Mouse (Mus musculus) CH12.LX (cell line): ENCODE results near the gene Lama2. TPM values are rescaled to one million over a fixed set of nuclear protein-coding genes. Genes with fewer than 3 reads are reported as not detected.
A peak's percentile ranks its signal among the peaks of the same experiment; 100 is the strongest.

Source experiments
- DNase-seq: peaks from one replicate; pipeline ENCODE4 v3.0.0-alpha.2; 2013; ENCODE audit errors: extremely low read depth
- H3K27ac ChIP-seq: 2 replicates; pipeline ENCODE4 v1.5.1; 2012; ENCODE audit warnings: low read depth, mild to moderate bottlenecking, control low read depth, moderate library complexity; ENCODE audit not compliant: insufficient read depth
- H3K27me3 ChIP-seq: replicated peaks from 2 replicates; pipeline ENCODE3; 2012; ENCODE audit warnings: inconsistent platforms
- H3K36me3 ChIP-seq, 2 experiments: replicated peaks in 1 of 2; 2 replicates each; pipeline versions ENCODE3 to v1.6.1; 2012; ENCODE audit warnings: inconsistent platforms in 1 of 2, low read length in 1 of 2, mild to moderate bottlenecking in 1 of 2, mixed read lengths in 1 of 2, moderate library complexity in 1 of 2; ENCODE audit not compliant: control insufficient read depth in 1 of 2, insufficient read depth in 1 of 2
- H3K4me1 ChIP-seq, 2 experiments: 2 replicates each; pipeline ENCODE4 v1.6.1; 2012; ENCODE audit warnings: inconsistent platforms in 1 of 2, moderate library complexity in 1 of 2; ENCODE audit not compliant: insufficient read depth in 2 of 2, control insufficient read depth in 1 of 2
- H3K4me2 ChIP-seq: 2 replicates; pipeline ENCODE4 v1.6.1; 2012; ENCODE audit warnings: low read depth, mild to moderate bottlenecking, control low read depth; ENCODE audit not compliant: poor library complexity, insufficient read depth, severe bottlenecking
- H3K4me3 ChIP-seq, 3 experiments: fragments of 150-350 bp in 1 of 3; sonication (generic) in 1 of 3; replicated peaks in 1 of 3; 2 replicates each; pipeline versions ENCODE3 to v1.5.1; 2011 to 2012; ENCODE audit warnings: low read depth in 2 of 3, low read length in 2 of 3, mild to moderate bottlenecking in 2 of 3, moderate library complexity in 2 of 3, control low read depth in 1 of 3, improper control_type of control experiment in 1 of 3, inconsistent platforms in 1 of 3, mixed read lengths in 1 of 3; ENCODE audit not compliant: poor library complexity in 1 of 3
- H3K79me2 ChIP-seq: replicated peaks from 2 replicates; pipeline ENCODE4 v1.6.1; 2012; ENCODE audit warnings: mild to moderate bottlenecking, moderate library complexity; ENCODE audit not compliant: control insufficient read depth, poor library complexity, insufficient read depth, severe bottlenecking; ENCODE audit errors: extremely low read depth
- H3K9ac ChIP-seq: 2 replicates; pipeline ENCODE4 v1.6.1; 2012; ENCODE audit warnings: low read depth, mild to moderate bottlenecking, control low read depth, moderate library complexity; ENCODE audit not compliant: insufficient read depth
- H3K9me3 ChIP-seq: replicated peaks from 2 replicates; pipeline ENCODE3; 2012; ENCODE audit warnings: low read length, inconsistent platforms, mixed read lengths
- CTCF ChIP-seq, 2 experiments: IDR thresholded peaks in 1 of 2; conservative IDR thresholded peaks in 1 of 2; 2 replicates each; pipeline ENCODE4 v1.5.1; 2011 to 2012; ENCODE audit warnings: low read depth in 2 of 2, low read length in 2 of 2, improper control_type of control experiment in 1 of 2, inconsistent platforms in 1 of 2, mild to moderate bottlenecking in 1 of 2, moderate library complexity in 1 of 2
- IRF4 ChIP-seq: IDR thresholded peaks from 2 replicates; pipeline ENCODE4 v1.6.1; 2014; ENCODE audit warnings: low read depth, mild to moderate bottlenecking, inconsistent platforms, low read length, improper control_type of control experiment
- JUN ChIP-seq: IDR thresholded peaks from 2 replicates; pipeline ENCODE4 v1.6.1; 2011; ENCODE audit warnings: low read depth, mild to moderate bottlenecking, low read length, improper control_type of control experiment, moderate library complexity; ENCODE audit not compliant: insufficient read depth
- MEF2A ChIP-seq: IDR thresholded peaks from 2 replicates; pipeline ENCODE4 v1.6.1; 2014; ENCODE audit warnings: low read depth, mild to moderate bottlenecking, inconsistent platforms, low read length, improper control_type of control experiment, borderline replicate concordance
- PAX5 ChIP-seq: IDR thresholded peaks from 2 replicates; pipeline ENCODE4 v1.6.1; 2012; ENCODE audit warnings: low read length, inconsistent platforms, mixed read lengths
- POLR2A ChIP-seq: IDR thresholded peaks from 2 replicates; pipeline ENCODE4 v1.6.1; 2011; ENCODE audit warnings: low read depth, mild to moderate bottlenecking, improper control_type of control experiment, low read length
- RAD21 ChIP-seq: IDR thresholded peaks from 2 replicates; pipeline ENCODE4 v1.6.1; 2011; ENCODE audit warnings: low read depth, mild to moderate bottlenecking, low read length, improper control_type of control experiment, moderate library complexity
- UBTF ChIP-seq: IDR thresholded peaks from 2 replicates; pipeline ENCODE4 v1.6.1; 2012; ENCODE audit warnings: low read depth, mild to moderate bottlenecking, inconsistent platforms, low read length, improper control_type of control experiment, moderate library complexity
- USF2 ChIP-seq: conservative IDR thresholded peaks from 2 replicates; pipeline ENCODE4 v1.6.1; 2011; ENCODE audit warnings: low read depth, low read length, improper control_type of control experiment
- ZKSCAN1 ChIP-seq: IDR thresholded peaks from 2 replicates; pipeline ENCODE4 v1.6.1; 2012; ENCODE audit warnings: low read depth, inconsistent platforms, low read length, improper control_type of control experiment, borderline replicate concordance
- dilution Hi-C: fragments of 300-500 bp; cut with MboI; formaldehyde crosslinking; loops from 2 replicates; pipeline ENCODE4 v1.14.3; 2020; ENCODE audit warnings: low sequenced_read_pairs; ENCODE audit not compliant: extremely low pct_unique_long_range_greater_than_20kb, extremely low pct_ligation_motif_present
- in situ Hi-C: fragments of 300-500 bp; cut with MboI; formaldehyde crosslinking; loops from 3 replicates; pipeline ENCODE4 v1.14.3; 2019; ENCODE audit warnings: low sequenced_read_pairs, low pct_ligation_motif_present, low pct_unique_long_range_greater_than_20kb, mixed read lengths
- polyA plus RNA-seq: library from polyadenylated mRNA; unstranded; fragments of >175 nt; gene quantifications from 2 replicates; pipeline ENCODE4 v1.2.1, GENCODE M21; 2012; ENCODE audit warnings: low read depth; ENCODE audit not compliant: insufficient read length
- total RNA-seq, 2 experiments: library from RNA; depleted of rRNA; stranded (reverse); fragments of 300-350 nt in 1 of 2; fragments of >200 nt in 1 of 2; gene quantifications; 2 replicates each; pipeline ENCODE4 v1.2.3; 2012 to 2014

The Lama2 gene
- total and polyA plus RNA-seq, 3 experiments, result not detected

DNA sequence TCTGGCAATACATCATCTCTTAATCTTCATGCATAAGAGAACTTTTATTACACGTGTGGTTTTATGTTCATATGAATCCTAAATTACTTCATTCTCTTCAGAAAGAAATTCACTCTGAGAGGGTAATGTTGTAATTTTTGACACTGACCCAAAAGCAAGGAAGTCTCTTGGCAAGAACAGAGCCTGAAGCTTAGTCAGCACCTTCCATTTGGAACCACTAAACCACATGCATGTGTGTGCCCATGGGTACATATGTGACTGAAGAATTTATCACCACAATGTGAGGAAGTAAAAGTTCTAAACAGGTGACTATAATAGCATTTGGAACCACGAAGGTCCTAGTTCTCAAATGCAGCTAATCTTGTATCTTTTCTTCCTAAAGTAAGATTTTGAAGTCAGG lies 353.7 kb downstream of the Lama2 start:
- dilution Hi-C loops, result no loop called here
- DNase-seq, result no peak
- H3K27me3 ChIP-seq, result no peaks in the 10 kb centered on the region

DNA sequence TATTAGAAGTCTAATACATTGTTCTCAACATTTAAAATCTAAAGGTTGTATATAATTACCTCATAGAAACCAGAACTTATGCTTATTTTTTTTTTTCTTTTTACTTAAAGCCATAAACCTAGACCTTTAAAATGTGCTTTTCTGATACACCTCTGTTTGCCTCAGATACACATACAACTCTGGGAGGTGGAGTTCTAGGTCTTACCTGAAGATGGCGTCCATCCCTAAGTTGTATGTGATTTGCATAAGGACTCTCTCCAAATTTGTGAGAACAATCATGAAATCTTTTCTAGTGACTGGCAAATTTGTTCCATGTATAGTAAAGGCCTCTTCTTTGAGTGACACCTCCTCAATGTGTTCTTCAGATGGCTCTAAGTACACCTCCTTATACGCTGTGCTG lies 354.8 kb downstream of the Lama2 start:
- H3K4me2 ChIP-seq, result no peak overlapping the region
- TF ChIP-seq RAD21, result peak; percentile 4
- peak in 1 of 2 experiments; percentile 5; a peak in 1 of 4 replicates for TF ChIP-seq CTCF (conservative IDR thresholded peaks at IDR 0.05 in 1 of 2, IDR thresholded peaks at IDR 0.05 in 1 of 2; ENCODE audit: low read depth in 2 of 2, low read length in 2 of 2)
- no peak for TF ChIP-seq UBTF
- in situ Hi-C loops, result no loop called here
- H3K9ac ChIP-seq, result no peak overlapping the region
- H3K9me3 ChIP-seq, result no peaks in the 10 kb centered on the region
- H3K27me3 ChIP-seq, result no peaks in the 10 kb centered on the region
- dilution Hi-C loops, result no loop called here
- H3K27ac ChIP-seq, result no peak overlapping the region
- peak; percentile 24 for DNase-seq
- H3K4me3 ChIP-seq, result no peak overlapping the region
- no peaks in the 10 kb centered on the region for H3K36me3 ChIP-seq
- no peaks in the 10 kb centered on the region for H3K4me1 ChIP-seq
- no peaks in the 10 kb centered on the region for H3K79me2 ChIP-seq

More for the DNA sequence above, 353.7 kb downstream of the Lama2 start:
- Histone ChIP-seq H3K79me2 (no peaks in the 10 kb centered on the region), H3K4me1 (no peaks in the 10 kb centered on the region), H3K9me3 (no peaks in the 10 kb centered on the region), H3K27ac (no peak overlapping the region), H3K4me2 (no peak overlapping the region)
- in situ Hi-C loops, result no loop called here
- TF ChIP-seq USF2 (no peak), ZKSCAN1 (no peak)
- TF ChIP-seq, all 38 proteins: peak for 0
- H3K4me3 ChIP-seq, result no peak overlapping the region
- no peak overlapping the region for H3K9ac ChIP-seq
- H3K36me3 ChIP-seq, result no peaks in the 10 kb centered on the region

DNA sequence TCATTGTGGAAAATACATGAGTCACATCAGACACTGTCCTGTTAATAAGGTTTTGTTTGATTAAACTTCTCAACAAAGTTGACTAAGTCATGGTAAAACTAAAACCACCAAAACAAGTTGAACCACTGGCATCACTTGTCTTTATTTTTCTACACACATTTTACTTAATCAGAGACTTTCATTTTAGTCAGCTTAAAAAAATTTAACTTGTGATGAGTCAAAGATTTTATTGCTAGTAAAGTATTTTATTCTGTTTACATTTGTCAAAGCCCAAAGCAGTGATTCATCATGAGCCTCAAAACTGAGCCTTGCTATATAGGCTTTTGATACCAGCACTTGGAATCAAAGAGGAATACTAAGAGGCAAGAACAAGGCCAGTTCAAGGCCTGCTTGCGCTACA lies 369.8 kb downstream of the Lama2 start:
- Histone ChIP-seq H3K9me3 (no peaks in the 10 kb centered on the region), H3K9ac (no peak overlapping the region), H3K27ac (no peak overlapping the region), H3K4me1 (no peaks in the 10 kb centered on the region), H3K27me3 (no peaks in the 10 kb centered on the region), H3K36me3 (no peaks in the 10 kb centered on the region), H3K4me3 (no peak overlapping the region), H3K79me2 (no peaks in the 10 kb centered on the region), H3K4me2 (no peak overlapping the region)
- no peak for DNase-seq
- TF ChIP-seq MEF2A (no peak), PAX5 (no peak), IRF4 (no peak), JUN (no peak), POLR2A (no peak)
- dilution Hi-C loops (no loop called here), in situ Hi-C loops (no loop called here)
